Mouse (Mus musculus) B cell, adult 2 months (primary cell): Measurements from ENCODE around the gene Ctnna3.
A peak's percentile ranks its signal among the peaks of the same experiment; 100 is the strongest.
"Not testable (repeated sequence)": the region's sequence is repeated elsewhere in the genome, so short reads cannot be mapped to it uniquely, and the experiment has no call there.

Experiments used
- DNase-seq, 2 experiments: peaks; one replicate each; pipeline ENCODE4 v3.0.0; 2022

The Ctnna3 gene

GRCm38 (mm10) chr10:63429785-63430305 lies at the start of gene Ctnna3:
Ctnna3 (plus strand) TSS chr10:63430098.
- peak; percentile 88 for DNase-seq

GRCm38 (mm10) chr10:63381498-63382280 lies 48.2 kb upstream of the Ctnna3 start, which contains the start of gene Sirt1:
Sirt1 (minus strand) TSS chr10:63381704.
- peak; percentile 31 to 40 for DNase-seq

- DNase-seq = peak; percentile 81 to 87
Measured at GRCm38 (mm10) chr10:63382372-63383279, 47.3 kb upstream of the Ctnna3 start, which contains the start of gene Dnajc12. Dnajc12 (plus strand) TSS chr10:63382443.

GRCm38 (mm10) chr10:63385897-63386296 lies 44.0 kb upstream of the Ctnna3 start:
- DNase-seq = not testable (repeated sequence)

- peak; percentile 66 to 70 for DNase-seq
Measured at GRCm38 (mm10) chr10:63386444-63386843, 43.5 kb upstream of the Ctnna3 start.

- no peak for DNase-seq
Measured at GRCm38 (mm10) chr10:63386991-63387390, 42.9 kb upstream of the Ctnna3 start.

- no peak for DNase-seq
Measured at GRCm38 (mm10) chr10:63388948-63389347, 41.0 kb upstream of the Ctnna3 start.

- DNase-seq = no peak
Measured at GRCm38 (mm10) chr10:63396963-63397362, 32.9 kb upstream of the Ctnna3 start.

- DNase-seq = no peak
Measured at GRCm38 (mm10) chr10:63402731-63403504, 27.0 kb upstream of the Ctnna3 start.

GRCm38 (mm10) chr10:63403636-63404035 lies 26.3 kb upstream of the Ctnna3 start:
- DNase-seq = no peak

- DNase-seq = no peak
Measured at GRCm38 (mm10) chr10:63410162-63410956, 19.5 kb upstream of the Ctnna3 start.

GRCm38 (mm10) chr10:63411674-63412073 lies 18.2 kb upstream of the Ctnna3 start:
- not testable (repeated sequence) for DNase-seq

GRCm38 (mm10) chr10:63412756-63413155 lies 17.1 kb upstream of the Ctnna3 start:
- no peak for DNase-seq

GRCm38 (mm10) chr10:63415287-63415686 lies 14.6 kb upstream of the Ctnna3 start:
- DNase-seq = no peak

- no peak for DNase-seq
Measured at GRCm38 (mm10) chr10:63415850-63416249, 14.0 kb upstream of the Ctnna3 start.

- no peak for DNase-seq
Measured at GRCm38 (mm10) chr10:63417061-63417460, 12.8 kb upstream of the Ctnna3 start.

GRCm38 (mm10) chr10:63421739-63422735 lies 7.9 kb upstream of the Ctnna3 start, which contains the start of gene Gm7075:
Gm7075 (minus strand) TSS chr10:63421789.
- DNase-seq = peak; percentile 73 to 76

GRCm38 (mm10) chr10:63422736-63422992 lies 7.2 kb upstream of the Ctnna3 start:
- DNase-seq = no peak

- no peak for DNase-seq
Measured at GRCm38 (mm10) chr10:63423591-63424474, 6.1 kb upstream of the Ctnna3 start.

- DNase-seq = peak; percentile 66 to 74
Measured at GRCm38 (mm10) chr10:63424475-63424814, 5.5 kb upstream of the Ctnna3 start.
